Mouse (Mus musculus) midbrain, embryonic 12.5 days (tissue): ENCODE results near the gene Kdm4c. TPM values are rescaled to one million over a fixed set of nuclear protein-coding genes. Genes with fewer than 3 reads are reported as not detected.
"Not testable (repeated sequence)": the region's sequence is repeated elsewhere in the genome, so short reads cannot be mapped to it uniquely, and the experiment has no call there.

ENCODE experiments used
- ATAC-seq: fragments of 200-750 bp; cut with Nextera tagmentation; 2 replicates; pipeline ENCODE4 v1.8.0; 2017; ENCODE audit warnings: low read depth, moderate TSS enrichment, moderate library complexity; ENCODE audit not compliant: low FRiP score
- H3K27ac ChIP-seq: fragments of 300-500 bp; sonication (generic); replicated peaks from 2 replicates; pipeline ENCODE4 v1.5.1; 2016; ENCODE audit warnings: mild to moderate bottlenecking
- H3K27me3 ChIP-seq: fragments of 300-500 bp; sonication (generic); 2 replicates; pipeline ENCODE4 v1.6.1; 2016; ENCODE audit warnings: mild to moderate bottlenecking
- H3K36me3 ChIP-seq: fragments of 300-500 bp; sonication (generic); 2 replicates; pipeline ENCODE4 v1.6.1; 2016
- H3K4me1 ChIP-seq: fragments of 300-500 bp; sonication (generic); 2 replicates; pipeline ENCODE4 v1.6.1; 2016
- H3K4me2 ChIP-seq: fragments of 300-500 bp; sonication (generic); replicated peaks from 2 replicates; pipeline ENCODE4 v1.6.1; 2016; ENCODE audit warnings: mild to moderate bottlenecking, moderate library complexity
- H3K4me3 ChIP-seq: fragments of 300-500 bp; sonication (generic); 2 replicates; pipeline ENCODE4 v1.5.1; 2016; ENCODE audit warnings: mild to moderate bottlenecking
- H3K9ac ChIP-seq: fragments of 300-500 bp; sonication (generic); replicated peaks from 2 replicates; pipeline ENCODE4 v1.6.1; 2016; ENCODE audit warnings: mild to moderate bottlenecking, moderate library complexity
- H3K9me3 ChIP-seq: fragments of 300-500 bp; sonication (generic); 2 replicates; pipeline ENCODE4 v1.6.1; 2016; ENCODE audit warnings: mild to moderate bottlenecking
- WGBS: fragments of 180-500 bp; shearing (Covaris S2); methylation state at CpG from one replicate; pipeline ENCODE4 v1.1.7; 2016; 5-methylcytosine and 5-hydroxymethylcytosine counted together
- polyA plus RNA-seq: library from polyadenylated mRNA; unstranded; fragments of >200 nt; fragmentation: Nextera tagmentation; extraction: Ambion mirVana; gene quantifications from 2 replicates; pipeline ENCODE4 v1.2.1, GENCODE M21; 2016

Gene Kdm4c
- polyA plus RNA-seq, 1 experiment from 2014 or later = 13.4 TPM

DNA sequence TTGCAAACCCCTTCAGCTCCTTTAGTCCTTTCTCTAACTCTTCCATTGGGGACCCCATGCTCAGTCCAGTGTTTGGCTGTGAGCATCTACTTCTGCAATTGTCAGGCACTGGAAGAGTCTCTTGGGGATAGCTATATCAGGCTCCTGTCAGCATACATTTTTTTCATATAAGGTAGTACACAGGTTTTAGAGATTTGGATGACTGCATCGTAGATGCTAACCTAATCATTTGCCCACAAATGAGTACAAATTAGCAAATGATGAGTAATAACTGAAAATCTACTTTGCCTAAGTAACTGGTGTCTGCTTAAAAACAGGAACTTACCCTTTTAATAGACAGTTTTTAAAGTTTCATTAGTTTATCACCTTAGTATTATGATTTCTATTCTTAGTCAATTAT lies 77.0 kb downstream of the Kdm4c start:
- Histone ChIP-seq H3K36me3 (0 out of 2 replicates have a peak, but pooled peaks cover 2% of the 10 kb centered on the region), H3K4me1 (no peaks in the 10 kb centered on the region), H3K27ac (no peak overlapping the region), H3K4me3 (no peak overlapping the region), H3K9me3 (no peaks in the 10 kb centered on the region), H3K9ac (no peak overlapping the region), H3K27me3 (no peaks in the 10 kb centered on the region), H3K4me2 (no peak overlapping the region)
- 97% methylated on average over 1 of the region's 1 CpGs for WGBS
- ATAC-seq = no peak

DNA sequence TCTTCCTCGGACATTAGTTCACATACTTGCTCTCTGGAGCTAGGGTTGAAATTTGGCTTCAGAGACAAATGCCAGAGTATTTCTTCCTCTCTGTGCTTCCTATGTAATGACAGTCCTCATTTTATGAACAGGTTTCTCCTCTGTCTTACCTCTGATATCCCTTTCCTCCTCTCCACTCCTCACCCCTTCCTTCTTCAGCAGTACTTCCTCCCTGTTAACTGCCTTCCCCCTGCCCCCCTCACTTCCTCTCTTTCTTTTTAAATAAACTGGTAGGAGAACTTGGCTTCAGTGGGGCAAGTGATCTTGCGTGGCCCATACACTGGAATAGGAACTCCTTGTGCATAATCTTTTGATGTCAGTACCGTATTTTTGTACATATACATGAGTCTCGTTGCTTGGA lies 115.2 kb downstream of the Kdm4c start:
- H3K36me3 ChIP-seq = peaks cover 10% of the 10 kb centered on the region
- H3K4me3 ChIP-seq = no peak overlapping the region
- WGBS = 95% methylated on average over 4 of the region's 4 CpGs
- no peaks in the 10 kb centered on the region for H3K27me3 ChIP-seq
- ATAC-seq = no peak
- H3K9me3 ChIP-seq = no peaks in the 10 kb centered on the region
- H3K27ac ChIP-seq = no peak overlapping the region
- no peak overlapping the region for H3K4me2 ChIP-seq
- H3K9ac ChIP-seq = no peak overlapping the region
- H3K4me1 ChIP-seq = no peaks in the 10 kb centered on the region

GRCm38 (mm10) chr4:74360274-74360673 lies 118.0 kb downstream of the Kdm4c start:
- Histone ChIP-seq H3K9ac (no peak overlapping the region), H3K4me2 (no peak overlapping the region), H3K27ac (no peak overlapping the region), H3K4me3 (no peak overlapping the region), H3K36me3 (peaks cover 10% of the 10 kb centered on the region), H3K9me3 (no peaks in the 10 kb centered on the region), H3K27me3 (no peaks in the 10 kb centered on the region), H3K4me1 (no peaks in the 10 kb centered on the region)
- no peak for ATAC-seq
- WGBS = 97% methylated on average over 3 of the region's 3 CpGs

DNA sequence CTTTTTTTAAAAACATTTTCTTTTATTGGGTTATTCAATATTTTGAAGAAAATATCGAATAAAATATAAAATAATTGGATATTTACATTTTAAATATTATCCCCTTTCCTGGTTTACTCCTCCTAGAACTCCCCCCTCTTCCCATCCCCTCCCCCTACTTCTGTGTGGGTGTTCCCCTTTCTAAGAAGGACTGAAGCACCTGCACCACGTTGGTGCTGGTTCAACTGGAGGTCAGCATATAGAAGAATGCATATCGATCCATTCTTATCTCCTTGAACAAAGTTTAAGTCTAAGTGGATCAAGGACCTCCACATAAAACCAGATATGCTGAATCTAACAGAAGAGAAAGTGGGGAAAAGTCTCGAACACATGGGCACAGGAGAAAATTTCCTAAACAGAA lies 144.3 kb downstream of the Kdm4c start:
- no peaks in the 10 kb centered on the region for H3K9me3 ChIP-seq
- H3K4me1 ChIP-seq = no peaks in the 10 kb centered on the region
- peaks cover 13% of the 10 kb centered on the region; the same call in 1 of the 2 replicates for H3K36me3 ChIP-seq
- no peaks in the 10 kb centered on the region for H3K27me3 ChIP-seq
- H3K4me2 ChIP-seq = no peak overlapping the region
- no peak overlapping the region for H3K27ac ChIP-seq
- whole genome bisulfite sequencing = 82% methylated on average over 4 of the region's 4 CpGs
- ATAC-seq = no peak
- H3K9ac ChIP-seq = no peak overlapping the region
- H3K4me3 ChIP-seq = no peak overlapping the region

DNA sequence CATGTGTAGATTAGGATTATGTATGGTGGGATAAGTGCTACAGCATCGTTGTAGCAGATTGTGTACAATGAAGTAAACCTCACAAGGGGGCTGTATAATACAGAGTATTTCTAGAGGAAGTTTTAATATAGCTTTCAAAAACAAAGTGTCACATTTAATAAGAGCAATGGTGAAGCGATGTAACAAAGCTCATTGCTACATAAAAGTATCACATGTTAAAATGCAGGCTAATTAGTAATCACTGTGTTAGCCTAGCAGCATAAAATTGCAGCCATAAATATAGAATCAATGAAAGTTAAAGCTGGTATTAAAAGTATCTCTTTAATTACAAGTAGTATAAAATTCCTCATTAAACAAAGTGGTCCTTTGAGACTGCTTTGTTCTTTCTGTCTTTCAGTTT lies 150.9 kb downstream of the Kdm4c start:
- Histone ChIP-seq H3K36me3 (peaks cover 20% of the 10 kb centered on the region), H3K9ac (no peak overlapping the region), H3K27ac (no peak overlapping the region), H3K9me3 (no peaks in the 10 kb centered on the region), H3K4me2 (no peak overlapping the region), H3K27me3 (no peaks in the 10 kb centered on the region), H3K4me1 (no peaks in the 10 kb centered on the region), H3K4me3 (no peak overlapping the region)
- ATAC-seq = no peak
- WGBS = 92% methylated on average over 2 of the region's 2 CpGs

DNA sequence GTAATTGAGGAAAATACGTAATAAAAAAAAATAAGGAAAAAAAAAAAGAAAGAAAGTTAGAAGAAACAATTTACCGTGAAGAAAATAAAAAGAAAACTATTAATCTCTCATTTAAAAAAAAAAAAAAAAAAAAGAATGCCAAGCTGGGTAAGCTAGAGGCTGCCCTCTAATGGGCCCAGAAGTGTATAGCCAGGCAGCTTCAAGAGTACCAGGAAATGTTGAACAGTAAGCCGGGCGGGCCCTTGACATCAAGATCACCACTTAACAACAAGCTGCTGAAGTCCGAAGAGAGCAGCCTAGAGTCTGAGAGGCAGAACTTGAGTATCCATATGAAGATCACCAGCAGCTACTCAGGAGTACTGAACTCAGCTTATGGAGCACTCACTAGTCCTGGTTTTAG lies 154.3 kb downstream of the Kdm4c start:
- no peak overlapping the region for H3K27ac ChIP-seq
- H3K4me3 ChIP-seq = no peak overlapping the region
- ATAC-seq = no peak
- H3K9ac ChIP-seq = no peak overlapping the region
- no peaks in the 10 kb centered on the region for H3K4me1 ChIP-seq
- peaks cover 18% of the 10 kb centered on the region for H3K36me3 ChIP-seq
- WGBS = 97% methylated on average over 5 of the region's 5 CpGs
- no peaks in the 10 kb centered on the region for H3K9me3 ChIP-seq
- no peaks in the 10 kb centered on the region for H3K27me3 ChIP-seq
- no peak overlapping the region for H3K4me2 ChIP-seq

- H3K4me3 ChIP-seq, H3K9ac ChIP-seq, H3K4me1 ChIP-seq, H3K9me3 ChIP-seq, H3K27me3 ChIP-seq, ATAC-seq, H3K4me2 ChIP-seq, H3K27ac ChIP-seq: not testable (repeated sequence)
- H3K36me3 ChIP-seq = peaks cover 26% of the 10 kb centered on the region
- 73% methylated on average over 7 of the region's 7 CpGs for WGBS
Observed at GRCm38 (mm10) chr4:74401617-74402313, 159.5 kb downstream of the Kdm4c start.

DNA sequence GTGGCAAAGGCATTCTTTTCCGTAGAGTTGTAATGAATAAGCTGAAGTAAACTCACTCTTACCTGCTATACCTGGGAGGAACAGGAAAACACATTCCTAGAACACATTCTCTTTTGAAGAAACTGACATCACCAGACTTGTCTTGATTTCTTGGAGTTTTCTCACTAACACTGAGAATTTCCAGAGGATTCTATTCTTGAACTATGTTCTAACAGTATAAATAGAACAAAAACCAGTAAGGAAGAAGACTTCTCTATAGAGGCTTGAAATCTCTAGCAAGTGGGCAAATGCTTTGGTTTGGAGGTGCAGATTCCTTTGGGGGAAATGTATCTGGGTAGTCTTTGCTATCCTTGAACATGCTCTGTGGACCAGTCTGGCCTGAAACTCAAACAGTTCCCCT lies 166.4 kb downstream of the Kdm4c start:
- no peaks in the 10 kb centered on the region for H3K4me1 ChIP-seq
- H3K27me3 ChIP-seq = no peaks in the 10 kb centered on the region
- H3K36me3 ChIP-seq = peaks cover 16% of the 10 kb centered on the region
- H3K9me3 ChIP-seq = no peaks in the 10 kb centered on the region
- no peak overlapping the region for H3K27ac ChIP-seq
- no peak overlapping the region for H3K9ac ChIP-seq
- no peak for ATAC-seq
- no peak overlapping the region for H3K4me3 ChIP-seq
- 72% methylated on average over 1 of the region's 1 CpGs for WGBS
- no peak overlapping the region for H3K4me2 ChIP-seq

DNA sequence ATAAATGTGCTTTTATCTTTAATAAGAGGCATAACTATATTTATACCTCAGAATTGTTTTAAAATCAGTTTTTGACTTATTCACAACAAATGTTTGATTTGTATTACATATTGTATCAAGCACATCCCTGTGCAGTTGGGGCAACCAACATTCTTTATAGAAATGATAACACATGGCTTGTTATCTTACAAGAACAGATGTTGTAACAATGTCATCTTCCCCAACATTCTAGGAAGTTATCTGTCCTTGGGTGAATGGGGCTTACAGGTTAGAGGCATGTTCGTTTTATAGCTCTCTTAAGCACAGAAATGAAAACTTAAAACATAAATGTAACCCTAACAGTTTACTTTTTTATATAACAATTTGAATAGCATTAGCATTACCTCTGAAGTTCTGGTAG lies 177.5 kb downstream of the Kdm4c start:
- Histone ChIP-seq H3K27ac (no peak overlapping the region), H3K9me3 (no peaks in the 10 kb centered on the region), H3K27me3 (no peaks in the 10 kb centered on the region), H3K4me3 (no peak overlapping the region), H3K9ac (no peak overlapping the region), H3K4me2 (no peak overlapping the region), H3K4me1 (no peaks in the 10 kb centered on the region), H3K36me3 (no peaks in the 10 kb centered on the region)
- 88% methylated on average over 1 of the region's 1 CpGs for WGBS
- ATAC-seq = no peak

Other genes starting within 250 kb of the Kdm4c start
- gene Frmd3, start 229.1 kb upstream of the Kdm4c start, polyA plus RNA-seq = 7.4 and 7.9 TPM in 2 replicates